Mouse (Mus musculus) layer of hippocampus, postnatal 14 days (tissue): ENCODE data around the gene Hspb7. TPM values are rescaled to one million over a fixed set of nuclear protein-coding genes. Genes with fewer than 3 reads are reported as not detected.

Experiments used
- DNase-seq, 2 experiments: peaks; one replicate each; pipeline ENCODE4 v3.0.0; 2021 to 2022; ENCODE audit warnings: low spot score in 2 of 2, mixed read lengths in 1 of 2
- long read RNA-seq, 2 experiments: library from polyadenylated mRNA; stranded (forward); transcript quantifications; one replicate each; pipeline ENCODE4 v2.0.0; 2021
- total RNA-seq, 2 experiments: library from RNA; stranded (reverse); gene quantifications; 2 replicates each; pipeline ENCODE4 v1.2.3; 2021

Gene Hspb7
- total RNA-seq: under 1 TPM in 1 of 2 experiments, not detected in 1; 0.23 TPM
- long read RNA-seq, experiment 1: 0 reads
- long read RNA-seq, experiment 2: 0 reads

- no peak for DNase-seq
Measured at GRCm38 (mm10) chr4:141420192-141420829, at the start of gene Hspb7. Gene Hspb7, plus strand, starts transcription at chr4:141420779.

GRCm38 (mm10) chr4:141372426-141372825 lies 48.2 kb upstream of the Hspb7 start:
- no peak for DNase-seq

GRCm38 (mm10) chr4:141379674-141380073 lies 40.9 kb upstream of the Hspb7 start:
- DNase-seq: no peak

DNA sequence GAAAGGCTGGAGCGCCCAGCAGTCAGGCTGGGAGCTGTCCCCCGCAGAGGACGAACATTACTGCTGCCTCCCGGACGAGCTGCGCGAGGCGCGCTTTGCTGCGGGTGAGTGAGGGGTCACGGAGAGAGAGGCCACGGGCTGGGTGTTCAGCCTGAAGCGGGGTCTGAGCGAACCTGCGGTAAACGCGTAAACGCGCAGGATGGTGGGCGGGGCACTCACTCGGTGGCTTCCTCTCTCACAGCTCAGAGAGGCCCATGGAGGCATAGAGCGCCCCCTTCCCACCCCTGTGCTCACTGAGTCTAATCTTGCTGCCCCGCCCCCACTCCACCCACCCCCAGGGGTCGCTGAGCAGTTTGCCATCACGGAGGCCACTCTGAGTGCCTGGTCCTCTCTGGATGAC lies 38.2 kb upstream of the Hspb7 start:
- DNase-seq: no peak

- DNase-seq: peak in 1 of 2 experiments; percentile 25
Measured at GRCm38 (mm10) chr4:141385275-141385674, 35.3 kb upstream of the Hspb7 start.

DNA sequence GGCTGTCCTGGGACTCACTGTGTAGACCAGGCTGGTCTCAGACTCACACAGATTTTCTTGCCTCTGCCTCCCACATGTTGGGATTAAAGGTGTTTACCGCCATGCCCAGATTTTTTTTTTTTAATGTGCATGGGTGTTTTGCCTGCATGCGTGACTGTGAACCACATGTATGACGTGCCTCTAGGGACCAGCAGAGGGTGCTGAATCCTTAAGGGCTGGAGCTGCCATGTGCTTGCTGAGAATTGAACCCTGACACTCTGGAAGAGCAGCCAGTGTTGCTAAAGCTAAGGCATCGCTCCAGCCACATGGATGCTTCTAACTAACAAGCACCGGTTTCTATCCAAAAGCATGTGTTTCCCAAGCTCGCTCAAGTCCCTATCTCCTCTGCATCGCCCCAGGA lies 34.4 kb upstream of the Hspb7 start:
- no peak for DNase-seq

DNA sequence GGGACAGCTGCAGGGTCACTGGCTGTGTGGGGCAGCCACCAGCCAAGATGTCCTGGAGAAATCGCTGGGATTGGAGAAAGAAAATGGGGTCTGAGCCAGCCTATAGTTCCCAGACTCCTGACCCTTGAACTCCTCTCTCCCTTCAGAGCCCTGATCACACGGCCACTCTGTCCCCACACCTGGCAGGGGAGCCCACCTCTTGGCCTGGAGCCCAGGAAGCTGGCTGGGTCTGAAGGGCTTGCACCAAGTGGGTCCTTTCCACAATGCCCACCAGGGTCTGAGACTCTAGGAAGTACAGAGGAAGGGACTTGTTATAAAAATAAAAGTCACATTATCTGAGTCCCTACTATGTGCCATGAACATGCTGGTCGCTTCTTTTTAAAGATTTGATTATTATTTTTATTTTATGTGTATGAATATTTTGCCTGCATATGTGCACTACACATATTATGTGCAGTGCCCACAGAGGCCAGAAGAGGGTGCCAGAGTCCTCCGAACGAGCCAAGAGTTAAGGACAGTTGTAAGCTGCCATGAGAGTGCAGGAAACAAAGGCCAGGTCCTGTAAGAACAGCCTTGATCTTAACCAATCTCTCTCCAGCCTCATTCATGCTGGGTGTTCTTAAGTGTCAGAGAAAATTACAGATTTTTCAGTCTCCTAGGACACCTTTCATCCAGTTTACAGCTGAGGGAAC lies 33.3 kb upstream of the Hspb7 start:
- DNase-seq: peak; percentile 65 to 79

DNA sequence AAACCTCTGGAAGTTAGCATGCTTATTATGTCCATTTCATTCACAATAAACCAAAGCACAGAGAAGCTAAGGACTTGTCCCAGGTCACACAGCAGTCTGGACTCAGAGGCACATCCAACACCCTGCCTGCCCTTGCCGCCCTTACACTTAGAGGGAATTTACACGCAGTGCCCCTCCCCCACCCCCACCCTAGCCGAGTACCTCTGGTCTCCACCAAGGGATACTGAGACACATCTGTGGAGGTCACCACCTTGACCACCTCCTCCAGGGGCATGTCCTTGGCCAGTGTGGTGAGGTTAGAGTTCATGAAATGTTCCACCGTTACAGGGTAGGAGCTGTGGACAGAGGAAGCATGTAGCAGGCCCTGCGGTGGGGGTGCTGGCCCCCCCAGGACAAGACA lies 32.6 kb upstream of the Hspb7 start:
- DNase-seq: no peak

DNA sequence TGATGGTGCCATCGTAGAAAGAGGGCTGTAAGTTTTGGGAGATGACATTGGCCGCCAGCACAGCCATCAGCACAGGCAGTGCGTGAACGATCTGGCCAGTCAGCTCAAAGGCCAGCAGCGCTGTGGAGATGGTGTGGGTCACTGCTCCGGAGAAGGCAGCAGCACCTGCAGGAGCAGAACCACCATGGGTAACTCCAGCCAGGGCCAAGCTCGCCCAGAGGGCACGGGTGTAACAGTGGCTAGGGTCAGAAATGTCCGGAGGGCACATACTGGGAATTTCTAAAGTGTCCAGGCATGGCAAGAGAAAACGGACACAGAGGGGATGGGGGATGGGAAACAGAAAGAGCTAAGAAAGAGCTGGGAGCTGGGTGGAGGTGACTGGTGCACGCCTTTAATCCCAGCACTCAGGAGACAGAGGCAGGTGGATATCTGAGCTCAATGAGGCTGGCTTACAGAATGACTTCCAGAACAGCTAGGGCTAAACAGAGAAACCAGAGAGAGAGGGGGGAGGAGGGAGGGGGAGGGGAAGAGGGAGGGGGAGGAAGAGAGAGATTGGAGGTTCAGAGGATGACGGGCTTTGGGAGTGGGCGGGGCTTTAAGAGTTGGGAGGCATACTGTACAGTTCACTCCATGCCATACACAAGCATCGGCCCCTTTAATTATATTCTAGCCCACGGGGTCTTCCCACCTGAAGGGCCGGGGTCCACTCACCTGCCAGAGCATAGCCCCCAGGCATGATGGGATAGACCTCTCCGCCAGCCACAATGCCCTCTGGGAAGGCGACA lies 31.0 kb upstream of the Hspb7 start:
- no peak for DNase-seq

DNA sequence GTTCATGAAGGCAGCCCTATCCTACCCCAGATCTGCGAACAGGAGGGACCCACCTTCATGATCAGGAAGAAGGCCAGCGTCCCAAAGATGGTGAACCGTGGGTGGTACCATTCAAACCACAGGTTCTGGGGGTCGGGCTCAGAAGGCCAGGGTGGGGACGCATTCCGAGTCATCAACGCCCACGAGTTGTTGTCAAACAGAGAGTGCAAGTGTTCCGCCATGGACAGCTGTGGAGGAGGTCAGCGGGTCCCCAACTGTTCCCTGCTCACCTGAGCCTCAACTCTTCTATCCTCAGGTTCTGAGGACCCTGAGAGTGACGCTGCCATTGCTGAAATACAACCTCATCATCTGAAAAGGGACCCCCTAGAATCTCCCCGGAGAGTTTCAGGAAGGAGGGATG lies 29.3 kb upstream of the Hspb7 start:
- no peak for DNase-seq

- DNase-seq: no peak
Measured at GRCm38 (mm10) chr4:141394751-141395150, 25.8 kb upstream of the Hspb7 start.

- no peak for DNase-seq
Measured at GRCm38 (mm10) chr4:141397861-141398260, 22.7 kb upstream of the Hspb7 start.

DNA sequence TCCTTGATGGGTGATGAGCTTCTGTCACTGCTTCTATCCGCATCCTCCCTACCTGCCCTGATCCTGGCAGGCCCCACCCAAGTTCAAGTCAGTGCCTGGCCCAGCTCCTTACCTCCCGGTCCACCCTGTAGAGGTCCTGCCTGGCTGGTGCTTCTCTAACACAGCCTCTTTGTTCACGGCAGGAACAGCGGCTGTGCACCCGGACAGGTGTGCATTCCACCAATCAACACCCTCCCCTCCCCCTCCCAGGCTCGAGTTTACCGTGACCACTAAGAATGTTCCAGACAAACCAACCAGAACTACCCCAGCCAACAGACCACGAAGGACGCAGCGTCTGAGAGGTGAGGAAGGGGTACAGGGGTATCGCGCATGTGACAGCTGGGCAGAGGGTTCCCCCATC lies 22.0 kb upstream of the Hspb7 start, which contains the start of gene Clcnka:
TSS of gene Clcnka (minus strand) at position 180 of the 400 bp plus-strand sequence.
- no peak for DNase-seq

GRCm38 (mm10) chr4:141400171-141400570 lies 20.4 kb upstream of the Hspb7 start:
- DNase-seq: no peak

DNA sequence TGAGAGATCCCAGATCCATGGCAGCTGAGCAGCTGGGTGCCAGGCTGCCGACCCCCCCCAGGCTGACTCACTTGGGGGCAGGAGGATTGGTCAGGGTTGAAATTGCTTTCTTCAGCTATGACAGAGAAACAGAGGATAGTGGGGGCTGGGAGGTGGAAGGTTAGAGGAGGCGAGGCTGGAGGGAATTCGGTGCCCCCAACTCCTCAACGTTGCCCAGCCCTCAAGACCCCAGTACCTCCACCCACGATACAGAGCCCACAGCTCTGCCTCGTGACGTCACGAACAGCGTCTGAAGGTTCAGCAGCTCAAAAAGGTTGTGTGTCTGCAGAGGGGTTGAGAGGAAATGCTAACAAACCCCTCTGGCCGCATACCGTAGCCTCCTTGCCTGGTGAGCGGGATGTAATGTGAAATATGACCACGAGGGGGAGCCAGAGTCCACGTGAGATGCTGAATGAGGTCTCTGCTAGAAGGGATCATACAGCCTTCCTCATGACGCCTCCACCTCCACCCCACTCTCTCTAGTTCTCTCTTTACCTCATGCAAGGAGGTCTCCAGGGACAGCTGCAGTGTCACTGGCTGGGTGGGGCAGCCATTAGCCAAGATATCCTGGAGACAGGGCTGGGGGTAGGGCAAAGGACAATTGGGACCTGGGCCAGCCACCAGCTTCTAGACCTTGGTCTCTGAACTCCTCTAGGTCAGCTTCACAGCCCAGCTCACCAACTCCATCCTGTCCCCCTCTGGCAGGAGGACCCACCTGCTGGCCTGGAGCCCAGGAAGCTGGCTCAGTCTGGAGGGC lies 15.9 kb upstream of the Hspb7 start:
- DNase-seq: peak; percentile 90 to 93

GRCm38 (mm10) chr4:141405314-141405622 lies 15.3 kb upstream of the Hspb7 start:
- no peak for DNase-seq

GRCm38 (mm10) chr4:141406516-141407299 lies 13.9 kb upstream of the Hspb7 start:
- DNase-seq: peak in 1 of 2 experiments; percentile 40

DNA sequence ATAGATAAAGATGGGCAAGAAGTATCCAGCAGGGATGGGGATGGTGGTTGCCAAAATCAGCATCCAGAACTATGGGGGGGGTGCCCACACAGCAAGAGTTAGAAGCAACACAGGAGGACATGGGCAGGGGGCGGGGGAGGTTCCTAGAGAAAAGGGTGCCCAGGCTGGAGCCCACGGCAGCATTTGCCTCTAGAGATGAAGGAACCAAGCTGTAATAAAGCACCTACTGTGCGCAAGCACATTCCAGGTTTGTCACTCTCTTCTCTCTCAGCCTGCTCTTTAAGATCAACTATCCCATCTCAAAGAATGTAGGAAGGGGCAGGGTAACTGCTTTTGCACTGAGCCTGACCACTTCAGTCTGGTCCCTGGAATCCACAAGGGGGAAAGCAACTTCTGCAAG lies 12.0 kb upstream of the Hspb7 start:
- no peak for DNase-seq

- DNase-seq: no peak
Measured at GRCm38 (mm10) chr4:141411430-141411992, 9.1 kb upstream of the Hspb7 start.

- no peak for DNase-seq
Measured at GRCm38 (mm10) chr4:141415924-141416323, 4.7 kb upstream of the Hspb7 start, which contains the start of gene Clcnkb. Gene Clcnkb, minus strand, starts transcription at chr4:141416014.
